Mouse (Mus musculus) forelimb bud, embryonic 11.5 days (tissue): ENCODE measurements around the gene Set.

Experiments
- DNase-seq: peaks from one replicate; pipeline ENCODE4 v3.0.0-alpha.2; 2012; ENCODE audit warnings: low read depth, low spot score

The Set gene

GRCm38 (mm10) chr2:30087310-30087709 lies 30.1 kb downstream of the Set start:
- no peak for DNase-seq

GRCm38 (mm10) chr2:30091521-30091920 lies 34.3 kb downstream of the Set start:
- DNase-seq = no peak

DNA sequence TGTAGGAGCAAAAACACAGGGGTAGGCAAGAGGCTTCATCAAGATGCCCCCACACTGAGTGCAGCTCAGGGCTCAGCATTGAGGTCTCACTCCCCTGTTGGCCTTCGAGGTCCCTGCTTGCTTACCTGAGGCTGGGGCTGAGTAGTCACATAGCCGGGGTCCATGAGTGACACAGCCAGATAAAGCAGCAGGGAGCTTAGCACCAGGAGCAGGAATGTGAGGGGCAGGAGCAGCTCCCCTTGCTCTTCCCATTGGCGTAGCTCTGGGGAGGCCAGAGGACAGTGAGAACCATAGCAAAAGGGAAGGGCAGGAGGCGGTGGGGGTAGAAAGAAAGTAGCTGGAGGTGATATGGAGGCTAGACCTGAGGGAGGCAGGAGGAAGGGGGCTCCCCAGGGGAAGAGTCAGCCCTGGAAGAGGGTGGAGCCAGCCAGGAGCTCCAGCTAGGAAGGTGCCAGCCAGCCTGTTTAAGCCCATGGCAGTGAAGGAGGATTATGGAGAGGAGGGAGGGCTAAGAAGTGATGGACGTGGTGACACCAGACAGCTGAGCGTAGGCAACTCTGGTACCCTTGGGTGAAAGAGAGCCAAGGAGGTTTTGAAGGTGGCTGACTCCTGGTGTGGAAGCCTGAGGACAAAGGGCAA lies 35.2 kb downstream of the Set start:
- DNase-seq = no peak

DNA sequence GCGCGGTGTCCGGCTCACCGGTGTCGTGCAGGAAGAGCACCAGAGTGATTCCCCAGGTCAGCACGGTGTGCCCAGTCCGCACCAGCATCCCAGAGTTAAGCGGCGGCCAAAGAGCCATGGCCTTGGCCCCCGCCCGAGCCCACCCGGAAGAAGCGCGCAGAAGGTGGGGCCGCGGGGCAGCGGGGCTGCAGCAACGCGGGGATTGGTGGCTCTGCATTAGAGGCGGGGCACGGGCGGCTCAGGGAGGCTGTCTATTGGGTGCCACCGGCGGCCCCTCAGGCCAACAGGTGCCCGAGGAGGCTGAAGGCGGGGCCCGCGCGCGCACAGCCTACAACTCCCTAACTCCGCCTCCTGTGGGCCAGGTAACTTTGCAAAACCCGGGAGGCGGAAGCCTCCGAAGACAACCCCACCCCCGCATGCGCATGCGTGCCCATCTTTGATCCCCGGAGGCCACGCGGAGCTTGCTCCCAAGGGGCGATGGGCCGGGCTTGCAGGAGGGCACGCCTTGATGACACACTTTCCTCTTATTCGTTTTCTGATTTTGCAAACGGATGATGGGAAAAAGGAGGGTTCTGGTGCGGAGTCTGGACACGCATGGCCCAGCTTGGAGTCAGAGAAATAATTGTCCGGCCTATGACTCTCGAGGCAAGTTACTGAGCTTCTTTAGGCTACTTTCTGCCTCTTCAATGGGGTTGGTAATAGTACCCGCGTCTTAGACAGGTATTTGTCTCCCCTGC lies 36.5 kb downstream of the Set start, which contains the start of gene Zdhhc12:
Gene Zdhhc12 (minus strand): TSS at position 178 of the 737 bp plus-strand sequence.
- peak; percentile 95 for DNase-seq

GRCm38 (mm10) chr2:30094208-30094588 lies 37.0 kb downstream of the Set start:
- no peak for DNase-seq

GRCm38 (mm10) chr2:30095882-30096527 lies 38.8 kb downstream of the Set start:
- peak; percentile 45 for DNase-seq

DNA sequence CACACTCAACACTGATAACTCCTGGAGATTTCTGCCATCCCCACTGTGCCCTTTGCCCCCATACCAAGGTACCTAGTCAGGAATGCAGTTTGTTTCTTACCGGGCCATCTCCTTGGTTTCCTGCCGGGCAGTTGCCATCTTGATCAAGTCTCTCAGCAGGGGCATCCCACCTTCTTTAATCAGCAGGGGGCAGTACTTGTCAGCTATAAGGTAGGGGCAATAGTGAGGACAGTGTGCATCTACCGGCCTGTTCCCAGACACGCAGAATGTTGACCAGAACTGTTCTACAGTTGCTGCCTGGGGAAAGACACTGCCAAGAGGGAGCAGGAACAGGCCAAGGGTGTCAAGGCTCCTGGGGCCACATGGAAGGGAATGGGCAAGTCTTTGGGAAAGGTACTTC lies 43.0 kb downstream of the Set start:
- DNase-seq = no peak

DNA sequence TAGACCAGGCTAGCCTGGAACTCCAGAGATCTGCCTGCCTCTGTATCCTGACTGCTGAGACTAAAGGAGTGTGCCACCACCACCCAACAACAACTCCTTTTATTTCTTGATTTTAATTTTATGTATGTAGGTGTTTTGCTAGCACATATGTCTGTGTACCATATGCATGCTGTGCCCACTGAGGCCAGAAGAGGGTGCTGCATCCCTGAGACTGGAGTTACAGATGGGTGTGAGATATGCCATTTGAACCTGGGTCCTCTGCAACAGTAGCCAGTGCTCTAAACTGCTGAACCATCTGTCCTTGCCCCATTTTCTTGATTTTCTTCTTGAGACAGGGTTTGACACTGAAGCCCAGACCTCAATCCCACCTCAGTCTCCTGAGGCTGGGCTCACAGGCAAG lies 49.2 kb downstream of the Set start:
- peak; percentile 31 for DNase-seq

DNA sequence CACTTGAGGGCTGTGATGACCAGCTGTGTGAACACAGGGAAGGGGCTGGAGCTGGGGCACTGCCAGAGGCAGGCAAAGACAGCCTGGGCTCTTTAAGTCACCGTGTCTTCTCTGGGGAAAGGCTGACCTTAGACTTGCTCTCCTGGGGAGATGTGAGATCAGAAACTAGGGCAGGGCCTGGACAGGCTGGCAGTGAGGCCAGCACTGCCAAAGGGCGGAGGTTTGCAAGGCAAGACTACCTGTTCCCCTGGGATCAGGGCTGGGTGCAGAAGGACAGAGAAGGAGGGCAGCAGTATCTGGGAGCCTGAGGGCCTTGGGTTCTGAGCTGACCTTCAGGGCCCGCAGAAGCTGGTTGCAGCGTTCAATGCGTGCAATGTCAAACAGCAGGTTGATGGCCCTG lies 50.5 kb downstream of the Set start:
- DNase-seq = no peak

DNA sequence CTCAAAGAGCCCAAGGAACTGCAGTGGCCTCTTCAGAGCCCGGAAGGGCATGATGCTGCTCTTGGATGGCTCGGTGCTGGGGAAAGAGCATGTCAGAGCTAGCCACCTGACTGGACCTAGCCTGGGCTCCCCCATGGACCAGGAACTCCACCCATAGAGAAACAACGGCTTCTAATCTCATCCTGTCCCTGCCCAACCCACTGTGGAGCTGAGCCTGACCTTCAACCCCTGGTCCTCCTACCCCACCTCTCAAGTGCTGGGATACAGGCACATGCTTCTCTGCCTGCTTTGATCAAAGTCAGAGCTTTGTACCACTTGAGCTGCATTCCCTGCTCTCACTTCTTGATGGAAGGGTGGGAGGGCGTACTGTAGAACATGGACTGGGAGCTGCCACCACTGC lies 51.1 kb downstream of the Set start:
- no peak for DNase-seq

- no peak for DNase-seq
Observed at GRCm38 (mm10) chr2:30111500-30111899, 54.3 kb downstream of the Set start.

GRCm38 (mm10) chr2:30112564-30112963 lies 55.4 kb downstream of the Set start:
- DNase-seq = no peak

DNA sequence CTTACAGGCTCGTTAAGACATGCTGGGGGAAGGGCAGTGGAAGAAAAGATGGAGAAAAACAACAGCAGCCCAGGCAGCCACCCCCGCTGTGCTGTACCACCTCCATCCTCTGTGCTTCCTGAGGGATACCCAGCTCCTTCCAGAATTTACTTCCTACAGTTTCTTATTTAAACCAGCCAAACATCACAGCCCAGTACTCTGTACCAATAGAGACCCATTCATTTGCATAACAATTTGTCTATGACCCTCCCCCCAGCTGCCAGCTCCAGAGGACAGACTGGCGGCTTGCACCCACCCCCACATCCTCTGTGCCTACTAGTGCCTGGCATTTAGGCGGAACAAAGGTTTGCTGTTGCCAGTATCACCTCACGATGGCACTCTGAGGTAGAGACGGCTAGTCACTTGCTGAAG lies 62.5 kb downstream of the Set start:
- DNase-seq = no peak

DNA sequence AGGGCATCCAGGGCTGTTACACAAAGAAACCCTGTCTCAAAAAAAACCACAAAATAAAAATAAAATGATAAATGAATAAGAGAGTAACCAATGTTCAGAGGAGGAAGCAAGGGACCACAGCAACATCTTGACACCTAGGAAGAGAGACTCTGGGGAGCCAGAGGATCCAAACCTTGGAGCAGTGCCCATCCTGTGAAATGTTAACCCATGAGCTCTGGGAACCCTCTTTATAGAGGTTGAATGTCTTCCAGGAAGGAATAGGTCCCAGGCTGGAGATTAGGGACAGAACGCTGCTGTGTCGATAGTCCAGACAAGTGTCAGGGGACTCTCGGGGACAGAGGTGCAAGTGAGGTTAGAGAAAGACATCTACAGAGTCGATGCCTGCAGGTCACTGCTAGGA lies 63.1 kb downstream of the Set start:
- no peak for DNase-seq
